Mouse (Mus musculus) layer of hippocampus, postnatal 25 days (tissue): Measurements from ENCODE around the gene Xylt1. TPM values are rescaled to one million over a fixed set of nuclear protein-coding genes. Genes with fewer than 3 reads are reported as not detected.

ENCODE experiments used
- DNase-seq, 2 experiments: peaks; one replicate each; pipeline ENCODE4 v3.0.0; 2022; ENCODE audit warnings: mixed read lengths in 2 of 2, low spot score in 1 of 2; ENCODE audit errors: extremely low spot score in 1 of 2
- total RNA-seq, 2 experiments: library from RNA; stranded (reverse); gene quantifications; 2 replicates each; pipeline ENCODE4 v1.2.3; 2021

The Xylt1 gene
- total RNA-seq, 2 experiments from 2014 or later: 43.1 to 56.9 TPM

- no peak for DNase-seq
Observed at GRCm38 (mm10) chr7:117548301-117548700, 167.5 kb downstream of the Xylt1 start.

DNA sequence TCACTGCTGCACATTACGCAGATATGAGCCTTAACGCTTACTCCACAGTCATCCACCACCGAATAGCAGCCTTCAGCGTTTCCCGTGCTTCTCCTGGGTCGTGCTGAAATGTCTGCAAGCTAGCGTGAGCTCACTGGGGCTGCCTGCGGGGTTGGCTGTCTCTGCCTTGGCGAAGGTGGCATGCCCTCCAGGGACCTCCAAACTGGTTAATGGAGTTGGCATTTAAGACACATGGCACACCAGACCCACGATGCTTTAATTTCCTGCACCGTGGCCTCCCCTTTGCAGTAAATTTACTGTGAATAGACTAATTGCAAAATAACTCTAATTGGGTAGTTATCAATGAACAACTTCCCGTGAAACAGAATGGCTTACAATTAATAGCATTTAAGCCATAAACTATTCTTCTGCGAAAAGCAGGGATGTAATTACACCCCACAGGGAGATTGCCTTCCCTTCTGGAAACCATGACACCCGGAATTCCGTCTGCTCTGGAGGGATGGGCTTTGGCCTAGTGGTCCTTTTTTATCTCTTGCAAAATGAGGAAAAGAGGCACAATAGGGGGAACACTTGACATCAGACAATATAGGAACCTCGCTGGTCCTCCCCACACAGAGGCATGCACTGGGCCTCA, 170.3 kb downstream of the Xylt1 start:
- DNase-seq: no peak

GRCm38 (mm10) chr7:117553228-117553627, 172.4 kb downstream of the Xylt1 start:
- peak in 1 of 2 experiments; percentile 27 for DNase-seq

DNA sequence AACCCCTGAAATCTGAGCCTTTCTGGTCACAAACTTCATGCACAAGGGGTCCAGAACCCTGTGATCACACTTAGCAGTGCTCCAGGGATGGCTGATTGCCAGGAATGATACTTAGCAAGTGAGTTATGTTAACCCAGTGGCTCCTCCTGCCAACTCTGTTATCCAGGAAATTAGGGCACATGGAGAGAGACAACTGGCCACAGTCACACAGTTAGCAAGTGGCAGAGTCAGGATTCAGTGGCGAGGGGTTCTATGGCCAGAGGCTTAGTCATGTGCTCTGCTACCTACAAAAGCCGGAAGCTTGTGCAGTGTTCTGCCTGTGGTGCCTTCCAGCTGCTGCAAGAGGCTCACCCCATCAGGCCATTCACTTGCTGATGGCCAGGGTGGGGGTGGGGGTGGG, 175.0 kb downstream of the Xylt1 start:
- DNase-seq: no peak

DNA sequence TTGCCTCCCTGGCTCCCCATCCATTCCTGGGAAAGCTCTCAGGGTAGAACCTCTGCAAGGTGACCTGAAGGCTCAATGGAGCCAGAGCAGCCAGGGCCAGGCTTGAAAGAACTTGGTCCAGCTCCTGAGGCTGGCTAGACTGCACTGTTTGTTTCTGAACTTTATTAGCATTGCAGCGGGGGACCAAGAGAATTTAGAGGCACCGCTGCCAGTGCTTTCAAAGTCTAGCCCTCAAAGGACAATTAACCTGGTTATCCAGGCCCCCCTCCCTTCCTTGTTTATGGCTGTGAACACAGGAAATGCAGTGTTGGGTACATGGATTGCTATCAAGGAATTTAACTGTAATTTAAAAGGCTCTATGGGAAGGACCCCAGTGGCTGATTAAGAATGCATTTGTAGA, 177.4 kb downstream of the Xylt1 start:
- no peak for DNase-seq

DNA sequence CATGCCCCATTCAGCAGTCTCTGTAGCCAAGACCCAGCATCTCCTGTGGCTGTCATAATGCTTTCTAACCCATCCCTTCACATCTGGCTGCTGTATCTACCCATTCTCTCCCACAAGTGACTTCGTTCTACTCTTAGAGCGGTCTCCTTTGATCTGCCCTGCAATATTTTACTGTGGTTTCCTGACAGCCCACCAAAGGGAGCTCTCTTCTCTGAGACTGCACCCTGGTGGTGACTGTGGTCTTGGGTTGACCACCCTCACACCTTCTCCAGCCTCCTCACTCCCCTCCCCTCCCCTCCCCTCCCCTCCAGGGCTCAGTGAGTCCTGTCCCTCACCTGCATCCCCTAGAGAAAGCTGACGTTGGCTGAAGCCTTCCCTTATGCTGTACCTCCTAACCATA, 178.3 kb downstream of the Xylt1 start:
- no peak for DNase-seq

GRCm38 (mm10) chr7:117563939-117564499, 183.2 kb downstream of the Xylt1 start:
- DNase-seq: no peak

GRCm38 (mm10) chr7:117564627-117565026, 183.8 kb downstream of the Xylt1 start:
- DNase-seq: no peak

DNA sequence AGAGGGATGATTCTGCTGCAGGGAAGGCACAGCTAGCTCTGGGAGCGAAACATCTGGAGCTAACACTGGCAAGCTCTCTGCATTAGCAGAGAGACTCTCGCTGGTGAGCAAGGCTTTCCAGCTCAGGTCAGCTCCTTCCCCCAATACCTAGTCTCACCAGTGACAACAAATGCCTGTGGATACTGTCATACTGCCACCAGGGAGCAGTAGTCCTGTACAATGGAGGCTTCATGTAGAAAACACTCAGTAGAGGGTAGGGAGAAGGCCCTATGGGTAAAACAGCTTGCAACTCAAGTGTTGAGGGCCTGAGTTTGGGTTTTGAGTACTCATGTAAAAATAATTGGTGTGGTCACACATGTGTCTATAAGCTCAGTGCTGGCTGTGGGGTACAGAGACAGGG, 185.3 kb downstream of the Xylt1 start:
- DNase-seq: no peak

- no peak for DNase-seq
Observed at GRCm38 (mm10) chr7:117566833-117567232, 186.1 kb downstream of the Xylt1 start.

DNA sequence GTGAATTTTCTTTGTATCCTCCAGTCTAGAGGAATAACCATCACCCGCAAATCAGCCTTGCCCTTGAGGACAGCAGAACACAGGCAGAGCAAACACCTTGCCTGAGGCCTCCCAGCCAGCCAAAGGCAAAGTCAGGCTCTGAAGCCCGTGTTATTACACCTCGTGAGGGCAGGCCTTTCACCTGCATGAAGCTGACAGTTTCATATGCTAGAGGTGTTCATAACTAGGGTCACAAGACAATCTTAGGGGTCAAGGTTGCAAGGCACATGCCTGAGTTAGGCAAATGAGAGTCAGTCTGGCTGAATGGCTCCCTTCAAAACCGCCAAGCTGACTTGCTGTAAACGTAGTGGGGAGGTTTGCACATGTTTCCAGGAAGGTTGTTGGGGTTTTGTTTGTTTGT, 186.5 kb downstream of the Xylt1 start:
- DNase-seq: no peak

GRCm38 (mm10) chr7:117567653-117568340, 187.0 kb downstream of the Xylt1 start:
- no peak for DNase-seq

DNA sequence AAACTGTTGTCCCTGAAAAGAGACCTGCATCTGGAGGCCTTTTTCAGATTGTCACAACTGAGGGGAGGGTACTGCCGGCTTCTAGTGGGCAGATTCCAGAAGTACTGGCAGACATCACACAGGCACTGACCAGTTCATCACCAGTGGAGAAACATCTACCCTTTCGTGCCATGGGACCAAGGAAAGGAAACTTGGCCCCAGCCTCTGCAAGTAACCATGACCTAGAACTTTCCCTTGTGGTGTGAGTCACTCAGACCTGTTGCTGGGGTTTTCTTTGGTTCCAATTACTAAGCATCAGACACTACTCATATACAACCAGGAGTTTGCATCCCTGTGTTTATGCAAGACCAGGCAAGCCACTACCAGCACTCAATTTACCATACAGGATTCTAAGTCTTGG, 190.4 kb downstream of the Xylt1 start:
- no peak for DNase-seq

GRCm38 (mm10) chr7:117571713-117572112, 190.9 kb downstream of the Xylt1 start:
- DNase-seq: no peak

DNA sequence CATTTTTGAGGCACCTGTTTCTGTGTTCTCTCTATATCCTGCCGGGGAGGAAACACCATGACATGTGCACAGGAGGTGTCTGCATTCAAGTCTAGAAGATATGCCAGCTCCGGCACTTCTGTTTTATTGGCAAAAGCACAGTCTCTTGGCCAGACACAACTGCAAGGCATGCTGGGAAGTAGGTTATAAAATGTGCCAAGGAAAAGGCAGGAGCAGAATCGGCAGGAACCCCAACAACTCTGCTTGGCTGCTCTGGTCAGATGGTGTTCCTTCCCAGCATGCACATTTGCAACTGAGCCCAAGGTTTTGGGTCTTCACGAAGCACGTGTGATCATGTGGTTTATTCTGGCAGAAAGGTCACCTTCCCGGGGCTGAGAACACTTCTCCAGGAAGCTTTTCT, 192.4 kb downstream of the Xylt1 start:
- DNase-seq: no peak

DNA sequence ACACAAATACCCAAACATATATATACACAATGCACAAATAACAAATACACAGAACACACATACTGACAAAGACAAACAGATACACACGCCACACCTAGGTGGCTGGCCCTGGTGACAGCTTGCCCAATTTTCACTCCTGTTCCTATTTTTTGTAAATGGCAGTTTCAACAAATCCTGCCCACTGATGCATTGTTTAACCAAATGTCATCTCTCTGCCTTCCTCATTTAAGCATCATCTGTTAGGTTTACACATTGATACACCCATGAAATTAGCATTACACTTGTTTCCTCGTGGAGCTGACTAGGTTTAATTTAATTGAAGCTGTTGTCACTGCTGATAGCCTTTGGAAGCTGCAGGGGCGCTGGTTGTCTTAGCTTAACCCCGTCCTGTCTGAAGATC, 194.6 kb downstream of the Xylt1 start:
- no peak for DNase-seq

- DNase-seq: no peak
Observed at GRCm38 (mm10) chr7:117577035-117577434, 196.3 kb downstream of the Xylt1 start.

- DNase-seq: no peak
Observed at GRCm38 (mm10) chr7:117585164-117585563, 204.4 kb downstream of the Xylt1 start.

GRCm38 (mm10) chr7:117586811-117587210, 206.0 kb downstream of the Xylt1 start:
- no peak for DNase-seq

DNA sequence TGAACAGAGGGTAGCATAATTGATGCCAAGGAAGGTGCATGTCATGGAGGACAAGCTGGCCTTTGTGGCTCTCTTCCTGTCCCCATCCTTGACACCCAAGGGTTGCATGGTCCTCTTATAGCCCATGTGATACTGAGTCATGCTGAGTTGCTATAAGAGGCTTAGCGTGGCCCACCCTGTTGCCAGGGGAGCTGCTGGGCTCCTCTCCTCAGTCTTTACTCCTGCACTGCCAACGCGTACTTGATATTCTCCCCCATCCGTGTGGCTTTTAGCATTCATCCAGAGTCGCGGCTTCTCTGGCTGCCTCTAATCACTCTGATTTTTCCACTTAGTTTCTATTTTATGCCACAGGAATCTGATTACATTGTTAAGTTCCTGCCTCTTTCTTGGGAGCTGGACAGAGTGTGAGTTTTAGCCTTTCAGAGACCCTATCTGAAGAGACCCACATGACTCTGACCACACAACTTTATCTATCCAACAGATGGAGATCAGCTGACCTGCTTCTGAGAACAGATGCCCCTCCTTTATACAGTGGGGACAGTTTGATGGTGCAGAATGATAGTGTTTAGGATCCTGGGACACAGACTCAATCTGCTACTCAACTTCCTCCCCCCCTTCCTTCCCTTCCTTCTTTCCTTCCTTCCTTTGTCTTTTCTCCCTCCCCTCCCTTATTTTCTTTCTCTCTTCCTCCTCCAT, 206.6 kb downstream of the Xylt1 start:
- DNase-seq: no peak

- no peak for DNase-seq
Observed at GRCm38 (mm10) chr7:117588426-117588825, 207.6 kb downstream of the Xylt1 start.
